Mouse (Mus musculus) embryonic facial prominence, embryonic 10.5 days (tissue): ENCODE measurements around the gene Pcbp3. TPM values are rescaled to one million over a fixed set of nuclear protein-coding genes. Genes with fewer than 3 reads are reported as not detected.

ENCODE experiments used
- DNase-seq: peaks from one replicate; pipeline ENCODE4 v3.0.0-alpha.2; 2017; ENCODE audit warnings: low spot score
- H3K27ac ChIP-seq: fragments of 300-500 bp; sonication (generic); replicated peaks from 2 replicates; pipeline ENCODE4 v1.5.1; 2016; ENCODE audit warnings: mild to moderate bottlenecking
- H3K27me3 ChIP-seq: fragments of 300-500 bp; sonication (generic); replicated peaks from 2 replicates; pipeline ENCODE4 v1.6.1; 2016; ENCODE audit warnings: low read depth, mild to moderate bottlenecking; ENCODE audit not compliant: poor library complexity, severe bottlenecking
- H3K36me3 ChIP-seq: fragments of 300-500 bp; sonication (generic); replicated peaks from 2 replicates; pipeline ENCODE4 v1.6.1; 2016; ENCODE audit warnings: mild to moderate bottlenecking, moderate library complexity
- H3K4me1 ChIP-seq: fragments of 300-500 bp; sonication (generic); 2 replicates; pipeline ENCODE4 v1.6.1; 2016
- H3K4me3 ChIP-seq: fragments of 300-500 bp; sonication (generic); 2 replicates; pipeline ENCODE4 v1.5.1; 2016; ENCODE audit warnings: mild to moderate bottlenecking, moderate library complexity
- H3K9me3 ChIP-seq: fragments of 300-500 bp; sonication (generic); 2 replicates; pipeline ENCODE4 v1.6.1; 2016; ENCODE audit warnings: mild to moderate bottlenecking
- WGBS: fragments of 180-500 bp; shearing (Covaris S2); methylation state at CpG from one replicate; pipeline ENCODE4 v1.1.7; 2016; 5-methylcytosine and 5-hydroxymethylcytosine counted together
- polyA plus RNA-seq: library from polyadenylated mRNA; unstranded; fragments of >200 nt; fragmentation: Nextera tagmentation; extraction: Ambion mirVana; gene quantifications from 2 replicates; pipeline ENCODE4 v1.2.1, GENCODE M21; 2016

Gene Pcbp3
- polyA plus RNA-seq, 1 experiment from 2014 or later = 57.7 TPM

- Histone ChIP-seq H3K9me3 (no peaks in the 10 kb centered on the region), H3K27ac (no peak overlapping the region), H3K4me3 (no peak overlapping the region), H3K27me3 (no peaks in the 10 kb centered on the region), H3K4me1 (no peaks in the 10 kb centered on the region; the same call in 1 of the 2 replicates), H3K36me3 (no peaks in the 10 kb centered on the region)
- DNase-seq = no peak
- 81% methylated on average over 10 of the region's 10 CpGs for WGBS
Measured at GRCm38 (mm10) chr10:76873948-76874347, 87.7 kb downstream of the Pcbp3 start.

GRCm38 (mm10) chr10:76872736-76873135, 89.0 kb downstream of the Pcbp3 start:
- 86% methylated on average over 8 of the region's 8 CpGs for WGBS
- no peak overlapping the region for H3K27ac ChIP-seq
- H3K4me1 ChIP-seq = no peaks in the 10 kb centered on the region; the same call in 1 of the 2 replicates
- no peaks in the 10 kb centered on the region for H3K27me3 ChIP-seq
- no peaks in the 10 kb centered on the region for H3K36me3 ChIP-seq
- no peak for DNase-seq
- no peaks in the 10 kb centered on the region for H3K9me3 ChIP-seq
- H3K4me3 ChIP-seq = no peak overlapping the region

DNA sequence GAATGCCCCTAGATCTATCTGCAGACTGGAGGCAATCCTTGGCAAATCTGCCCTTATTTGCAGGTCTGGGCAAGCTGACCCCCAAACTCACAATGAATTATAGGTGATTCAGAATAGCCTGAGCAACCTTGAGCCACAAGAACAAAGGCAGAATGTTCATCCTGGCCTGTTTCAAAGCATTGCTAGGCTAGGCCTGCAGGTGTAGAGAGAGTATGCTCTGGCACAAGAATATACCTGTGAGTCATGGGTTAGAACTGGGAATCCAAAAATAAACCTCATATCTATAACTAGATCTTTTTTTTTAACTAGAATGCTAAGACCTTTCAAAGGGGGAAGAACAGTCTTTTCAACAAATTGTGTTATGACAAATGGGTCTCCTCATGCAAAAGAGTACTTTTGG, 95.8 kb downstream of the Pcbp3 start:
- no peak for DNase-seq
- Histone ChIP-seq H3K36me3 (no peaks in the 10 kb centered on the region), H3K27ac (no peak overlapping the region), H3K4me3 (no peak overlapping the region), H3K27me3 (no peaks in the 10 kb centered on the region), H3K9me3 (no peaks in the 10 kb centered on the region), H3K4me1 (no peaks in the 10 kb centered on the region; the same call in 1 of the 2 replicates)

DNA sequence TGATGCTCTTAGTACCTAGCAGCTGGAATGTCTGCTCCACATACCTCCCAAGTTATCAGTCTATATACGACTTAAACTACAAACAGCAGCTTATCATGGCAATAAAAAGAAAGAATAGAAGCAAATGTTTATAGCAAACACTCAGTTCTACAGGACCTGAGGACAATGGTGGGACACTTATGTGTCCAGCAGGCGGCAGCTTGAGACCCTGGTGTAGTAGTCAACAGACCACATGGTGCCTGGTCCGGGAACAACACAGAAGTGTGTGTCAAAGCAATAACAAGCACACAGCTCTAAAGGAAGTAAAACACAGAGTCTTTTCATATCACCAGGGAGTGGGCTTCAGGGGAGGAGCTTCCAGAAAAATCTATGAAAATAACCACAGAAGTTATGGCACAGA, 100.7 kb downstream of the Pcbp3 start:
- no peaks in the 10 kb centered on the region for H3K36me3 ChIP-seq
- WGBS = 81% methylated on average over 3 of the region's 3 CpGs
- no peaks in the 10 kb centered on the region for H3K27me3 ChIP-seq
- peaks cover 3% of the 10 kb centered on the region; the same call in 1 of the 2 replicates for H3K4me1 ChIP-seq
- no peak overlapping the region for H3K27ac ChIP-seq
- DNase-seq = no peak
- no peaks in the 10 kb centered on the region for H3K9me3 ChIP-seq
- H3K4me3 ChIP-seq = no peak overlapping the region

DNA sequence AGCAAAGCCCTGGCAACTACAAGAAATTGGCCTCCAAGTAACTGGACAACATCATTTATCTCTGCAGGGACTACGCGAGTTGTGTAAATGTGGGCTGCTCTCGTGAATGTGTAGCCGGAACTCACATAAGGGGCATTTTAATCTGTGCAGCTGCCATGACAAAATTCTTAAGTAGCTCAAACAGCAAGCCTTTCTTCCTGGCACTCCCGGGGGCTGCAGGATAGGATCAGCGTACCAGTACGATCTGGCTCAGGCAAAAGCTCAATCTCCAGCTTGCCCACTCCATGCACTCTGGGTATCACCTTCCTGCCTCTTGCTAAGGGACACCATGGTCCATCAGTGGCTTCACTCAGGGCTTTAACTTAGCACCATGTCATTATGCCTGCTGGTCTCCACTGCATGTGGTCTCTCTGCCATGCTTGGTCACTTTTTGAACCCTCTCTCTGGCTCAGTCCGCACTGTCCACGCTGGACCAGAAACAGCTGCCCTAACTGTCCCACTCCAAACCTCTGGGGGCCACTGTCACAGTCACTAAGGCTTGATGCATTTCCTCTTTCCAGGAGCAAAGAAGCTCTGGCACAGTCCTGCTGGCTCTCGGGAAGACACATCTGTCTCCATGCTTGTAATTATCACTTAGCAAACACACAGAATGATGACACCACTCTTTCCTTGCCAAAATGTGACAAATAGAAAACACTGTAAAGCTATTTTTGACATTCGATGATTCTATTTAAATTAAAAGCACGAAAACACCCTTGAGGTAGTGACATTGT, 102.1 kb downstream of the Pcbp3 start:
- no peak overlapping the region for H3K4me3 ChIP-seq
- H3K36me3 ChIP-seq = no peaks in the 10 kb centered on the region
- WGBS = 86% methylated on average over 12 of the region's 12 CpGs
- H3K9me3 ChIP-seq = no peaks in the 10 kb centered on the region
- no peak overlapping the region for H3K27ac ChIP-seq
- H3K27me3 ChIP-seq = no peaks in the 10 kb centered on the region
- peaks cover 3% of the 10 kb centered on the region; the same call in 1 of the 2 replicates for H3K4me1 ChIP-seq
- DNase-seq = no peak

DNA sequence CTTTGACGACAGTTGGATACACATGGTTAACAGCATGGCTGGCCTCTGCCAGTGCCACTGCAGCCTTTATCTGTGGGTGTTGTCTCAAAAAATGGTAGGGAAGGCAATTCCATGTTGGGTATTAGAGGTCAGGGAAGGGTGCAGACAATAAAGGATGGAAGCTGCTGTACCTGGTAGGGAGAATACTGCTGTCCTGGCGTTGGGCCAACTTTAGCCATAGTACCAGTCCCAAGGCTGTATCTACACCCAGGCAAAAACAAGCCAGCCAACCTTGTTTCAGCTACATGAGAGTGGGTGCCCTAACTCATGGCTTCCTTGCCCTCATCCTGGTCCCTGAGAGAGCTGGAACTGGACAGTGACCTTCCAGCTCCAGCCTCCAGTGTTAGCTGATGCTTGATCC, 103.8 kb downstream of the Pcbp3 start:
- DNase-seq = no peak
- WGBS = 91% methylated on average over 2 of the region's 2 CpGs
- Histone ChIP-seq H3K4me3 (no peak overlapping the region), H3K27me3 (no peaks in the 10 kb centered on the region), H3K9me3 (no peaks in the 10 kb centered on the region), H3K36me3 (no peaks in the 10 kb centered on the region), H3K4me1 (peaks cover 3% of the 10 kb centered on the region; the same call in 1 of the 2 replicates), H3K27ac (no peak overlapping the region)

DNA sequence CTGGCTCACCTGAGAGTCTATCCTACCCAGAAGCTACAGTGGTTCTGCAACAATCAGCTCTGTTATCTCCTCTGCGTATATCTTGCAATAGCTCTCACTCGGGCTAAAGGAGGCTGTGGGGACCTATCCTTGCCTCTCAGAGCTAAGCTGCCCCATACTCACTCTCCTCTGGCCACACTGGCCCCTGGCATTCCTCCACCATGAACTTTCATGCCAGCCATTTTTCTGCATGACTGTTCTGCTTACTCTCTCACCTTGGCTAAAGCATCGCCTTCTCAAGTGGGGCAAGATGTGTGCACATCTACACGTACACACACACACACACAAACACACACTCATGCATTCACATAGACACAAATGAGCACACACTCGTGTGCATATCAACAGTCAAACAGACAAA, 115.2 kb downstream of the Pcbp3 start:
- Histone ChIP-seq H3K4me3 (no peak overlapping the region), H3K27me3 (no peaks in the 10 kb centered on the region), H3K27ac (no peak overlapping the region), H3K36me3 (no peaks in the 10 kb centered on the region), H3K9me3 (no peaks in the 10 kb centered on the region), H3K4me1 (no peaks in the 10 kb centered on the region)
- no peak for DNase-seq
- WGBS = 93% methylated on average over 5 of the region's 5 CpGs

GRCm38 (mm10) chr10:76844901-76845300, 116.8 kb downstream of the Pcbp3 start:
- WGBS = 89% methylated on average over 4 of the region's 4 CpGs
- DNase-seq = no peak

DNA sequence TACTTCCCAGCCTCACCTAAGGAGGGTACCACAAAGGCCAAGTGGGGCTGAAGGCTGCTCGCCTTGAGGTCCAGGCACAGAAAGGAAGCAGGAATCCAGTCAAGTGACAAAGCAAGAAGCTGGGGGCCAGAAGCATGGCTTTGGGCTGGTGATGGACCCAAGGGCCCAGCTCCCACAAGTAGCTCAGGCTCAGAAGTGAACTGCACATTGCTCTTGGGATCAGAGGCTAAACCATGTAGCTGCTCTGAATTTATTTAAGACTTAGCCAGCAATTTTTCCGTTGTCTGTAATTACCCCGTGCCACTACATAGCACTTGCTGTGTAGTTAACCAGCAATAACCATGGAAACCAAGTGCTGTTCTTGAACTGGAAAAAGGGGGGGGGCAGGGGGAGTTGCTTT, 117.3 kb downstream of the Pcbp3 start:
- no peaks in the 10 kb centered on the region for H3K36me3 ChIP-seq
- H3K27ac ChIP-seq = no peak overlapping the region
- WGBS = 86% methylated on average over 3 of the region's 3 CpGs
- H3K27me3 ChIP-seq = no peaks in the 10 kb centered on the region
- no peak overlapping the region for H3K4me3 ChIP-seq
- H3K9me3 ChIP-seq = no peaks in the 10 kb centered on the region
- no peaks in the 10 kb centered on the region for H3K4me1 ChIP-seq
- DNase-seq = no peak

More at GRCm38 (mm10) chr10:76844901-76845300, 116.8 kb downstream of the Pcbp3 start:
- Histone ChIP-seq H3K27me3 (no peaks in the 10 kb centered on the region), H3K9me3 (no peaks in the 10 kb centered on the region), H3K27ac (no peak overlapping the region), H3K4me1 (no peaks in the 10 kb centered on the region), H3K4me3 (no peak overlapping the region), H3K36me3 (no peaks in the 10 kb centered on the region)

- 91% methylated on average over 3 of the region's 3 CpGs for WGBS
- no peaks in the 10 kb centered on the region for H3K36me3 ChIP-seq
- H3K9me3 ChIP-seq = no peaks in the 10 kb centered on the region
- H3K4me1 ChIP-seq = no peaks in the 10 kb centered on the region
- no peak overlapping the region for H3K4me3 ChIP-seq
- H3K27me3 ChIP-seq = no peaks in the 10 kb centered on the region
- no peak overlapping the region for H3K27ac ChIP-seq
- no peak for DNase-seq
Measured at GRCm38 (mm10) chr10:76842087-76842486, 119.6 kb downstream of the Pcbp3 start.

DNA sequence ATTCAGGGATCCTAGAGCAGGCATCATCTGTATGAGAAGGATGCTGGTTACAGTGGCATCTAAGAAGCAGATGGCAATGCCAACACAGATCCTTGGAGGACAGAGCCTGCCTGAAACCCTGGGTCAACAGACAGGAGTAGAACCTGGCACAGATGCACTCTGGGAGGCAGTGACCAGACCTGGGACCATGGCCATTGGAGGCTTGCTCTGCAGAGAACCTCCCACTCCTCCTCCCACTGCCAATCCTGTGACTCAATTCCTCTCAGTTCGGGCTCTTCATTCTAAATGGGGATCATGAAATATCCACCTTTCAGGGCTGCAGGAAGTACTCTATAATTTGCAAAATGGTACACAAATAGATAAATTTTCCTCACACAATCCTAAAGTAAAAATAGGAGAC, 120.5 kb downstream of the Pcbp3 start:
- Histone ChIP-seq H3K36me3 (no peaks in the 10 kb centered on the region), H3K4me1 (no peaks in the 10 kb centered on the region), H3K27me3 (no peaks in the 10 kb centered on the region), H3K9me3 (no peaks in the 10 kb centered on the region), H3K27ac (no peak overlapping the region), H3K4me3 (no peak overlapping the region)
- 78% methylated on average over 1 of the region's 1 CpGs for WGBS
- DNase-seq = no peak

DNA sequence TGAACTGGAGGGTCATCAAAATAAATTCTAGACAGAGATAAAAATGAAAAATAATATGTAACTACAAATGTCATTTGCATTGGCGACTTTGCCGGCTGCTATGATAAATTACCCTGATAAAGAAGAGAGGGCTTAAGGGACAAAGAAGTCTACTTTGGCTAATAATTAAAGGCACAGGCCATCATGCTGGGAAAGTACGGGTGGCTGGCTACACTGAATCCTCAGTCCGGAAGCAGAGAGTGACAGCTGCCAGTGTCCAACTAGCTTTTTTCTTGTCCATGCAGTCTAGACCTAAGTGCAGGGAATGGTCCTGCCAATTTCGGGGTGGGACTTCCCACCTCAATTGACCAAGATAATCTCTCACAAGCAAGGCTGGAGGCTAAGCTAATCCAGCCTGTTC, 121.1 kb downstream of the Pcbp3 start:
- H3K27me3 ChIP-seq = no peaks in the 10 kb centered on the region
- no peak overlapping the region for H3K27ac ChIP-seq
- H3K4me1 ChIP-seq = no peaks in the 10 kb centered on the region
- no peaks in the 10 kb centered on the region for H3K36me3 ChIP-seq
- 79% methylated on average over 5 of the region's 5 CpGs for WGBS
- H3K4me3 ChIP-seq = no peak overlapping the region
- no peaks in the 10 kb centered on the region for H3K9me3 ChIP-seq
- no peak for DNase-seq

- Histone ChIP-seq H3K9me3 (no peaks in the 10 kb centered on the region), H3K27ac (no peak overlapping the region)
Measured at GRCm38 (mm10) chr10:76835497-76836357, 126.0 kb downstream of the Pcbp3 start.

More at GRCm38 (mm10) chr10:76835497-76836357, 126.0 kb downstream of the Pcbp3 start:
- 0 out of 2 replicates have a peak, but pooled peaks cover 4% of the 10 kb centered on the region for H3K4me1 ChIP-seq
- no peaks in the 10 kb centered on the region for H3K27me3 ChIP-seq
- 60% methylated on average over 14 of the region's 14 CpGs for WGBS
- no peak overlapping the region for H3K4me3 ChIP-seq
- no peaks in the 10 kb centered on the region for H3K36me3 ChIP-seq
- DNase-seq = peak; percentile 84
